Mouse (Mus musculus) ES-Bruce4 (cell line): ENCODE results near the gene Serpina3m.
"Not testable (repeated sequence)": the region's sequence is repeated elsewhere in the genome, so short reads cannot be mapped to it uniquely, and the experiment has no call there.

Experiments used
- CTCF ChIP-seq: IDR thresholded peaks from one replicate; pipeline ENCODE4 v1.8.1; 2011; ENCODE audit warnings: low read depth, low read length
- EP300 ChIP-seq: IDR thresholded peaks from 2 replicates; pipeline ENCODE4 v1.6.1; 2011; ENCODE audit warnings: low read depth, low read length; ENCODE audit not compliant: insufficient read depth
- POLR2A ChIP-seq: IDR thresholded peaks from one replicate; pipeline ENCODE4 v1.8.1; 2011; ENCODE audit warnings: low read length; ENCODE audit not compliant: insufficient read depth

GRCm38 (mm10) chr12:104342489-104342888 is 4.2 kb downstream of the Serpina3m start:
- TF ChIP-seq CTCF, POLR2A, EP300: not testable (repeated sequence)
